Comparison of ENCODE assay signal across 8 mouse cellular contexts in the genomic region with DNA sequence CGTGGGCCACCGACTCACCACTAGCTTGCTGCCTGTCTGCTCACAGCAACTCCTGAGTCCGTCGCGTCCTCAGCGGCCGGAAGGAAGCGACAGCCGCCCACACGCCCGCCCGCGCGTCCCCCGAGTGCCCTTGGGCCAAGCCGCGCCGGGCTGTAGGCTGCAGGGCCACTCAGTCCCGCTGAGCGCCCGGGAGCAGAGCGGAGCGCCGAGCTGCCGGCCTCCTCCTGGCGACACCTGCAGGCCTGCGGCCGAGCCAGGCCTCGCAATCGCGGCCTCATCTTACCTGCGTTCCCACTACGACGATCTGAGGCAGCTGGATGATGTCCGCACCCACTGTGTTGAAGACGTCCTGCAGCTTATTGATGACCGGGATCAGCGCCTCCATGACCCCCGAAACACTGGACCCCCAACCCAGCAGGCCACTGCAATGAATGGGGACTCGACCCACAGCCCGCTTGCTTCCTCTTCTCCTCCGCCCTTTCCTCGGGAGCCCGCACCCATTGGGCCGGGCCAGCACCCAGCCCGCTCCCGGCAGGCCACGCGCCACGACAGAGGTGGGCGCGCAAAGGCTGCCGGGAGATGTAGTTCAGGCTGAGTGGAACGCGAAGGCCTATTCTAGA. TPM values are rescaled to one million over a fixed set of nuclear protein-coding genes. Genes with fewer than 3 reads are reported as not detected.
DNase-seq lines count a peak whose midpoint lies in the region; ATAC-seq lines count a peak whose summit lies in the region.

A gene (minus strand): TSS at position 479 of the 620 bp plus-strand sequence.

- no peaks in the 10 kb centered on the region for H3K9me3 ChIP-seq in hindbrain, embryonic 16.5 days (ENCODE audit: control insufficient read depth, low read length)

- H3K36me3 ChIP-seq in hindbrain, embryonic 16.5 days (ENCODE audit: control insufficient read depth, insufficient read depth, low read length): no peaks in the 10 kb centered on the region
- no peaks in the 10 kb centered on the region for H3K36me3 ChIP-seq in macrophage (ENCODE audit: inconsistent target)

- H3K27ac ChIP-seq in hindbrain, embryonic 16.5 days (ENCODE audit: low read depth, low read length): peak within 1 kb of the TSS; percentile 91
- H3K27ac ChIP-seq in macrophage: peak within 1 kb of the TSS; percentile 48

- H3K4me2 ChIP-seq in hindbrain, embryonic 16.5 days (ENCODE audit: low read length): peak within 1 kb of the TSS; percentile 57

- H3K27me3 ChIP-seq in hindbrain, embryonic 16.5 days (replicated peaks; ENCODE audit: control insufficient read depth, insufficient read depth, low read length): no peaks in the 10 kb centered on the region

- H3K4me1 ChIP-seq in hindbrain, embryonic 16.5 days (ENCODE audit: control insufficient read depth, insufficient read depth, low read depth, low read length): peaks cover 6% of the 10 kb centered on the region

- peak; percentile 83 for DNase-seq in WW6 (ENCODE audit: low read depth, low spot score)
- peak; percentile 81 to 89 for DNase-seq in cerebellum, postnatal 4 days (ENCODE audit: low spot score in 2 of 2)
- peak; percentile 91 for DNase-seq in gastrocnemius, adult 18-20 months (ENCODE audit: low spot score)
- peak; percentile 94 to 95 for DNase-seq in left cerebral cortex, adult 18-20 months (ENCODE audit: low spot score in 2 of 2)
- DNase-seq in right cerebral cortex, adult 18-20 months: peak; percentile 96
- DNase-seq in urinary bladder, postnatal 10 days (ENCODE audit: low spot score): peak; percentile 74

- ATAC-seq in hindbrain, embryonic 16.5 days: peak; percentile 99

- peak within 1 kb of the TSS; percentile 100 for H3K4me3 ChIP-seq in hindbrain, embryonic 16.5 days (ENCODE audit: low read length)
- peak within 1 kb of the TSS; percentile 77 for H3K4me3 ChIP-seq in macrophage (ENCODE audit: inconsistent target)

- H3K9ac ChIP-seq in hindbrain, embryonic 16.5 days (ENCODE audit: low read depth, low read length): peak within 1 kb of the TSS; percentile 99

- WGBS in hindbrain, embryonic 16.5 days: under 1% methylated on average over 55 of the region's 55 CpGs
- under 1% methylated on average over 55 of the region's 55 CpGs for WGBS in macrophage (ENCODE audit: missing documents)

- peaks cover 48% of the 10 kb centered on the region for H3K79me2 ChIP-seq in macrophage (ENCODE audit: inconsistent target)

RNA-seq across cellular contexts. Expression of the gene that starts here (rescaled TPM):
- total RNA-seq in gastrocnemius, adult 18-20 months (2021): 10 to 100 TPM; 56.6 to 59.9 TPM
- polyA plus RNA-seq in hindbrain, embryonic 16.5 days (2015; fragmentation: Nextera tagmentation; extraction: Ambion mirVana): 105 and 114 TPM in 2 replicates
- 100 to 1,000 TPM; 206 to 217 TPM for total RNA-seq in left cerebral cortex, adult 18-20 months (2021)
- 100 to 1,000 TPM; 119 to 390 (median 203) TPM for total RNA-seq in macrophage (2018; cell fraction: chromatin; rRNA removed)
- total RNA-seq in macrophage (2018; cell fraction: cytosol; rRNA removed): 10 to 100 TPM; 37.7 to 72.0 (median 52.3) TPM
- 100 to 1,000 TPM in 21 of 26 experiments, 10 to 100 TPM in 5; 62.1 to 215 (median 118) TPM for total RNA-seq in macrophage (2018; cell fraction: nucleus; rRNA removed)
- polyA plus RNA-seq in macrophage (2018): 36.3 to 67.0 TPM (median 55.9 TPM) in 3 replicates

Comparison
In these comparisons a context has a peak if more than half of its experiments do, and no peak if none do; other contexts are left out.
1. Peak in every context shown above with its lines: DNase-seq, ATAC-seq, H3K4me3 ChIP-seq and H3K27ac ChIP-seq.